Mouse (Mus musculus) v-Abl transformed pro-B cells (cell line): ENCODE measurements at regions not wholly inside any gene's neighbourhood (a gene's known extent, or its start where the extent isn't known, plus 50 kb on each side); places are given as distances from the start of the nearest gene placed in this dataset.

Experiments
- in situ Hi-C, 2 experiments: fragments of 400-800 bp; cut with MboI; formaldehyde crosslinking; loops; one replicate each; pipeline ENCODE4 v1.15.1; 2025; ENCODE audit not compliant: unreplicated experiment in 2 of 2

DNA sequence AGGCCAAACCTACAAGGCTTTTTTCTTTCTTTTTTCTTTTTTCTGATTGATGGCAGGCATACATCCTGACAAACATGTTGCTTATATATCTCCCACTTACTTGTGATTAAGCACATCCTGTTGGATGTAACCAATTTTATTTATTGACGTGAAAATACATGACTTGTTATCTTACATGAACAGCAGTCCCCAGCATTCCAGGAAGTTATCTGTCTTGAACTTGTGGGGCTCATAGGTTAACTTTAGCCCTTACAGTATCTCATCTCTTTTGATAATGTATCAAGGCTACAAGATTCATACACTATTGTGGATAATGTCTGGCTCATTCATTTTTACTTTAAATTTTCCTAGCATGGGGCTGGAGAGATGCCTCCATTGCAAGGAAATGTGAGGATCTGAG is 852.0 kb upstream of the Agtr1b start:
- in situ Hi-C loops = no loop called here

DNA sequence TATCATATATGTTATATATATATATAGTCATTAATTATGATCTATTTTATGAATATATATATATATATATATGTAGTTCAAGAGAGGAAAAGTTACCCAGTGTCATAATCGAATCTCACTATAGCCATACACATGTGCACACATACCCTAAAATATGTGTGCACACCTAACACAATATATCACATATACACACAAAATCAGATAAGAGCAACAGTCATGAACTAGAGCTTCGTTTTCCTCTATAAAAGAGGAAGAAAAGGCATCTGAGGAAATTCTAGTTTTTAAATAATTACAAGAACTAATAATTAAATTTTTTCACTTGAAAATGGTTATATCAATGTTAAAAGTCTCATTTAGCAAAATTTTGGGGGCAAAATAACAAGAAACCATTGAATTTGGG is 835.3 kb upstream of the Tbl1xr1 start:
- in situ Hi-C loops = no loop called here

DNA sequence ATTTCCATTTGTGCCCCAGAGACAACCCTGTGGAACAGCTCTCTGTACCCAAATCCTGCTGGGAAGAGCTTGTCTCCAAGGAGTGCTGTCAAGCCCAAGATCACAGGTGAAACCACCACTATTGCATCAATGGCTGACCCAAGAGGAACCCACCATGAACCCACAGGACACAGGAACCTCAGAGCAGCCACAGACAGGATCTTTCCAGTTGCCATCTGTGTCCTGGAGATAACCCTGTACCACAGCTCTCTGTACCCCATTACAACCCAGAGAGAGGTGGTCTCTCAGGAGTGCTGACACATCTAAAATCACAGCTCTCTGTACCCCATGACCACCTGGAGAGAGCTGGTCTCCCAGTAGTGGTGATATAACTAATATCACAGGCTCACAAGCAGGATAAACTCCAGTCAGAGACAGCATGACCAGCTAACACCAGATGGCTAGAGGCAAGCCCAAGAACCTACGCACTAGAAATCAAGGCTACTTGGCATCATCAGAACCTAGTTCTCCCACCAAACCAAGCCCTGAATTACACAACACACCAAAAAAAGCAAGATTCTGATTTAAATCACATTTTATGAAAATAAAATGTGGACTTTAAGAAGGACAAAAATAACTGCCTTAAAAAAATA is 820.2 kb upstream of the Tbl1xr1 start:
- in situ Hi-C loops = no loop called here

DNA sequence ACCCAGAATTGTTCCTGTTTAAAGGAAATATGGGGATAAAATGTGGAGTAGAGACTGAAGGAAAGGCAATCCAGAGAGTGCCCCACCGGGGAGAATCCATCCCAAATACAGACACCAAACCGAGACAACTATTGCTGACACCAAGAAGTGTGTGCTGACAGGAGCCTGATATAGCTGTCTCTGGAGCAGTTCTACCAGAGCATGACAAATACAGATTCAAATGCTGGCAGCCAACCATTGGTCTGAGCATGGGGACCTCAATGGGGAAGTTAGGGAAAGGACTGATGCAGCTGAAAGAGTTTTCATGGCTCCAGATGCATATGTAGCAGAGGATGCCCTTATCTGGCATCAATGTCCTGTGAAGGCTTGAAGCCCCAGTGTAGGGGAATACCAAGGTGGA is 813.1 kb upstream of the Tbl1xr1 start:
- in situ Hi-C loops = no loop called here

DNA sequence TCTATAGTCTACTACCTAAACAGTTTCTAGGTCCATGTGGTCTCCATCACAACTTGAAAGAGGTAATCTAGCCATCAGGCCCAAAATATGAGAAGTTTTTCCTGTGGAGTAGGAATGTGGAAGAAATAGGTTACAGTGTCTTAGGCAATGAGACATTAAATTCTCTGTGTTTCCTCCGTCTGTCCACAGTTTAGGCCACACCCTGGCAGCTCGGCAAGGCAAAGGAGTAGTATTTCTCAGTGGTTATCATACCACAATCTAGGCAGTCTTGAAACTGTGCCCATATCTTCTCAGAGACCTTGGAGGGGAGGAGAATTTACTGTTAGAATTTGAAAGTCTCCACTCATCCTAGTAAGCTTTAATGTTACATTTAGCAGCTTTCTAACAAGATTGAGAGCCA is 811.0 kb upstream of the Tbl1xr1 start:
- in situ Hi-C loops = no loop called here

DNA sequence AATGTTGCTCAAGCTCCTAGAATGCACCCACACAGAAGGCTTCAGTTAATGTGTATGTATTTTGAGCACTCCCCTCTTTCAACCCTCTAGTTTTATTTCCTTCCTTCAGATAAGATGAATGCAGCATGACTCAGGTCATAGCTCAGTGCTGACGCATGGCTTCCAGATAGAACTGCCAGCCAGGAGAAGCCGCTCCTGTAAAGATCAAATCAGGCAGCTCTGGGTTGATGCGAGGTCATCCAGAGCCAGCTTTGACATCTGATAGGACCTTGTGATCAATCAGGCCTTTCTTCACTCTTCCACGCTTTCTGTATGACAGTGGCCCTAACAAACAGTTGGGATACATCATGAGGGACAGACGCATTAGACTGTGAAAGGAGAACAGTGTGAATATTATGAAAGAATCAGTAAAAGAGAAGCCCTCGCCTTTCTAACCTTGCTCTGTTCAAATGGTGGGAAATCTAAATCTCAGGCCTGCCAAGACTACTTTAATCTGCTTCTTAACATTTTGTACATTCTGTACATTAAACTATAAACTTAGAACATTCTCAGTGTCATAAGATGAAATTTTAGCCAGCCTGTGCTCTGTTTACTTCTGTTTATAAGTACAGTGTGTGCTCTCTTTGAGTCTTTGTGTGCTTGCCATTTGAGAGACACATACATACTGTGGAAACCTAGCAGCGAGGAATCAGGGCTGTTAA is 807.9 kb upstream of the Tbl1xr1 start:
- in situ Hi-C loops = no loop called here

DNA sequence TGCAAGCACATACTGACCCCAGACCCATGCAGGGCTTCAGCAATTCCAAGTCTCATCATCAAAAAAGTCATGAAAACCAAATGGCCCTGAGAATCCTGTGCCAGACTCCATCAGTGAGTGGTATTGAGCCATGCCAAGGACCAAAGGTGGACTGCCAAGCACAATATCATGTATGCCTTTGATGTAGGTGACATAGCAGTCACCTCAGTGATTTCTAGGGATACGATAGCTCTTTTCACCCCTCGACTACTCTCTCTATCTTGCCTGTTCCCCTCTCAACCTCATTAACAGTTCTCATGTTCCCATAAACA is 807.4 kb upstream of the Tbl1xr1 start:
- in situ Hi-C loops = no loop called here

DNA sequence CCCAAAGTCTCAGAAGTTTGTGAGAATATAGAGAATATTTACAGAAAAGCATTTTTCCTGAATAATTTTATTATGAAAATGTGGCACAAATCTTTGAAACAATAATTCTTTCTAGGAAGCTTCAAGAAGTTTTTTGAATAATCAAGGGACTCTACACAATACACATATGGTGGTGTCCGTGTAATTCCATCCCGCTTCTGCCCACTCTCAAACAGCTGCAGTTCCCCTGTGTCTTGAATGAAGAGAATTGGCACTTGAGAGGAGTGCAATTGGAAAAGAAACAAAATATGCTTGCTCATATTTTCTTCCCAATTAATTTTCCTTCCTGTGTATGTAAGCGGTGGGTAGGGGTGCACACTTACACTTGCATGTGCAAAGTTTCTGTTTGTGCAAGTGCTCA is 805.7 kb upstream of the Tbl1xr1 start:
- in situ Hi-C loops = no loop called here

DNA sequence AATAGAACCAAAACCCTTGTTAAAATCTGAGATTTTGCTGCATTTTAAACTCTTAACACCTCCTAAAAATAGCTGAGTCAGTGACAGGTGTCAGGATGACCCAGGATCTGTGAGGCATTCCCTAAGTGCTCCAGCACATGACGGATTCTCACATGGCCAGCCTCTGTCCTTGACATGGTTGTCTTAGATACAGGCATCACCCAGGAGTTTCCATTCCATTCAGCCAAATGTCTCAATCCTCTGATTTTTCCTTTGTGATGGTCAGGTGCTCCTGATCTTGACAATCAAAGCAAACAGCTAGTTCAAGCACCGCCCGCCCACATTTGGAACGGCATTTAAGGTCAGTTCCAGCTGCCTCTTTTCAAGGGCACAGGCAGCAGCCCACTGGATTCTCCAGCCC is 804.2 kb upstream of the Tbl1xr1 start:
- in situ Hi-C loops = no loop called here

DNA sequence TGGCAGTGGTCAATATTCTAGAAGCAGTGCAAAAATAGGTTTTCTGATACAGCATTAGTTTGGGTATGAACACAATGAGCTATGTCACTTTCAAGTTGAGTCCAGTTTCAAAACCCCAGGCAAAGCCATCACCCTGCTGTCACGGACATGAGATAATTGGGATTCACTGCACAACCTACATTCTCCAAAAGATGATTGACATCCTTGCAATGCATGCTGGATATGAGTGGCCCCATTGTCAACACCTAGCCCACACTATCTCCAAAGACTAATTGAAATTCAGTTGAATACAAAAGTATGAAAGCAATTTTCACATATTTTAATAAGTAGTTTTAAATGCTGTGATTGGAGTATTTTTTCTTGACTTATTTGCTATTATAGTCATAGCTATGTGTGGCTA is 783.7 kb upstream of the Tbl1xr1 start:
- in situ Hi-C loops = no loop called here

DNA sequence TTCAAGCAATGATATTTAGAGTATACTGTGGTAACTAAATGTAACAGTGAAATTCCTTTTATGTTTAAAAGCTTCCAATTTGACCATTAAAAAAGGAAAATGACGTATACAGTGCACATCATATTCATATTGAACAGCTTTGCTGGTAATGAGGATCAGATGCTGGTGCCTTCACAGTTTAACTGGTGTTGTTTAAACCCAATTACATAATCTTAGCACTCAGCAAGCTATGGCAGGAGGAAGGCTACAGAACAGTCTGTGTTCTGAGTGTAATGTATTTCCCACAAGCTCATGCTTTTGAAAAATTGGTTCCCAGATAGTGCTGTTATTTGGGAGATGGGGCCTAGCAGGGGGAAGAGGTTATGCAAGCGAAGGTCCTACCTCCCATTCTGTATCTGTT is 783.1 kb upstream of the Tbl1xr1 start:
- in situ Hi-C loops = no loop called here

DNA sequence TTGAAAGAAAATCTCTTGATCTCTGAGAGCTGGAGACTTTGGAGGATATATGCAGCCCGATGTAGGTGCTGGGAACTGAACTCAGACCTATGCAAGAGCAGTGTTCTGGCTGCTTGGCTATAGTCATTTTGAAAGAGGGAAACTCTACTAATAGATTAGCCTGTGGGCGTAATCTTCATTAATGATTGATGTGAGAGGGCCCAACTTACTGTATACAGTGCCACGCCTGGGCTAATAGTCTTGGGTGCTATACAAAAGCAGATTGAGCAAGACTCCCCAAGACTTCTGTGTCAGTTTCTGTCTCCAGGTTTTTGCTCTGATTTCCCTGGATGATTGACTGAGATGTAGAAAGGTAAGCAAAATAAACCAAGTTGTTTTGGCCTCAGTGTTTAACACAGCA is 781.7 kb upstream of the Tbl1xr1 start:
- in situ Hi-C loops = no loop called here

DNA sequence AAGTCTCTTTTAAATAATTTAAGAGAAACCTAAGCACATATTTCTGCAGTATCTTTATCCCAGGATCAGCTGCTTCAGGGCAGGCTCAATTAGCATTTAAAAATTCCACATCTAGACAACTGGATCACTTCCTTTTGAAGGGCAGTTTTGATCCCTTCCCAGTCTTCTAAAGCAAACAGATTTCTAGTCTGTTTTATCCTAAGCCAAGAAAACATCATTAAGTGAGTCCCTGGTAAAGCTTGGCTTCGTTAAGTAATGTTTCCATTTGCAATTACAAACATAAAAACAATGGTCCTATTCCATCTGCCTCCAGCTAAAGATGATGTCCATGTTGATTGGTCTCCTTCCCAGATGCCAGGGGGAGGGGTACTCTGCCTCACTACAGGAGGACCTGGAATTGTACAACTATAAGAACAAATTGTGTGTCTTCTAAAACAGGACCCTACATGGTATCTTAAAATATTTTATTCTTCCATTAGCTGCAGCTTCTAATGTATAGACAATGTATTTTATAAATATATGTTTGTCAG is 779.8 kb upstream of the Tbl1xr1 start:
- in situ Hi-C loops = no loop called here

DNA sequence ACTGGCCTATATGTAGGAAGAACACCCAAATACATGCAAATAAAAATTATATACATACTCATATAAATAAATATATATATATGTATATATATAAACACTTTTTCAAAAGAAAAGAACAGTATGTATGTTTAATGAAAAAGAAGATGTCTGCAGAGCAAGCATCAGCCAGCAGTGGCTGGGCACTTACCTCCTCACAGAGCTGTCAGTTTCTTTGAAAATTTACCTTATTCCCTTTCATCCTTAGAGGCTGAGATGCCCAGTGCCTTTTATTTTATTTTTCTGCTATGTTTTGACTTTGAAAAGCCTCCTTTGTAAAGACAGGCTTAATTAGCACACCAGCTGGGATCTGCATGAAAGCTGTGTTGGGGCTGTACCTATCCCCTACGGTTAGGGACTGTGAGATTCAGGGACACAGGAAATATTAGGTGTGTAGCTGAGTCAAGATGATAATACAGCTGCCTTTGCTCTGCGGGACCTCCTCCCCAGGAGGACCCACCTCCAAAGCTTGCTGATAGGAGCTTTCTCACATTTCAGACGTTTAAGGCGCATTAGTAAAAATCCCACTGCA is 751.0 kb upstream of the Tbl1xr1 start:
- in situ Hi-C loops = no loop called here

DNA sequence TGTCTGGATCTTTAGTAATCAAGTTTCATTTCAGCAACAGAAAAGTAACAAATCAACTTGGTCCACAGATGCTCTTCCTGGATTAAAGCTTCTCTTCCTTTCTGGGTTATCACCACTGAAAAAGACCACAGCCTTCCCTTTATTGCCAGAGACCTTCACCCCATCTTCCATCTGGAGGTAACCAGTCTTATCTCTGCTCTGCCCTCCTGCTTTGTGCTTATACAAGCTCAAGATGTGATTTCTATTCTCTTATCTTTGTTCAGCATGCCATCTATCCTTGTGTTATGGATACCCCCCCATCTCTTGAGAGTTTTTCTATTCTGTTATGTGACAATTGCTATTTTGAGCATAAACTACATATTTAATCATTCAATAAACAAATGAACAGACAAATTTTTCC is 734.5 kb upstream of the Tbl1xr1 start:
- in situ Hi-C loops = no loop called here

DNA sequence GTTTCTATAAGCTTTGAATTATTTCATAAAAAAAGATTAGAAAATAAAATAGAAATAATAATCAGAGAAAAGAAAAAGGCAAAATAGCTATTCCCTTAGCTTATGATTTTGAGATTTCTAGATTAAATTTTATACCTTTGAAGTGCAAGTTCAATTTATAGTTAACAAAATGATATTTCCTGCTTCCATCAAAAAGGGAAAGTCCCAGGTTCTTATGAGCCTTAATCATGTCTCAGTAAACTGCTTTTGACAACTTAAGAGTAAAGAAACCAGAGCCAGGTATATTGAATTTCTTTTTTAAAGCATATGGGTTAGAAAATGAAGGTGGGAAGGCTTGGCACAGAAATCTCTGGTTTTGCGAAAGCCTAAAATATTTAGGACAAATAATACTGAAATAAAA is 733.4 kb upstream of the Tbl1xr1 start:
- in situ Hi-C loops = no loop called here

DNA sequence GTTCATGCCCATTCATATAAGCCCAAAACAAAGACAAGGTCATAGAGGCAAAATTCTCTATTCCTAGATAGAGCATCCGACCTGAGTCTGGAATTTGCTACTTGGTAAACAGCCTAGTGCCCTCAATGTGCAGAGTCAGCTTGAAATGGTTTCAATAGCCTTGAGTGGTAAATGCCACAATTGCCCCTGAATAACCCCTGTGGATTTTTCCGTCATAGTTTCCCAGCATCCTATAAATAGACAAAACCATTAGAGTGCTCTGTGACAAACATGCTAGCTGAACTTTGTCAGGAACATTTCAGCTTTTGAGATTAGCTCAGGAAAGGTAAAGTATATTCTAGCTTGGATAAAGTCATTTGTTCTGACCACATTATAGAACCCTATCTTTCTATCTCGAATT is 727.0 kb upstream of the Tbl1xr1 start:
- in situ Hi-C loops = no loop called here

DNA sequence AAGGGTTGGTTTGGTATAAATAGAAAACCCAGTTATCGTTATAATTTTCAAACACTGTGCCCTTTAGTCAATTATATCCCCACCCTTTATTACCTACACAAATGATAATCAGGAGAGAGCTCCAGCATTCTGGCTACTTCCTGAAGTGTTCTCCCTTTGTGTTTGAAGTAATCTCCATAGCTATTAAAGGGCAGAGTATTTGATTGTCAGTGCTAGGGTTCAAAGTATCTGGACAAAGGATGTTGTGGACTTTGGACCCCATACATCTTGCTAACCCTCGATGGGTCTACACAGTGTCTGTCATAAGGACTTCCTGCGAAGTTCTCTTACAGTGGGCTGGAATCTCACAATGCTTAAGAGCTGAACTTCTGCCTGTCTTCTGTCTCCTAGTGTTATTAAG is 720.3 kb upstream of the Tbl1xr1 start:
- in situ Hi-C loops = no loop called here

DNA sequence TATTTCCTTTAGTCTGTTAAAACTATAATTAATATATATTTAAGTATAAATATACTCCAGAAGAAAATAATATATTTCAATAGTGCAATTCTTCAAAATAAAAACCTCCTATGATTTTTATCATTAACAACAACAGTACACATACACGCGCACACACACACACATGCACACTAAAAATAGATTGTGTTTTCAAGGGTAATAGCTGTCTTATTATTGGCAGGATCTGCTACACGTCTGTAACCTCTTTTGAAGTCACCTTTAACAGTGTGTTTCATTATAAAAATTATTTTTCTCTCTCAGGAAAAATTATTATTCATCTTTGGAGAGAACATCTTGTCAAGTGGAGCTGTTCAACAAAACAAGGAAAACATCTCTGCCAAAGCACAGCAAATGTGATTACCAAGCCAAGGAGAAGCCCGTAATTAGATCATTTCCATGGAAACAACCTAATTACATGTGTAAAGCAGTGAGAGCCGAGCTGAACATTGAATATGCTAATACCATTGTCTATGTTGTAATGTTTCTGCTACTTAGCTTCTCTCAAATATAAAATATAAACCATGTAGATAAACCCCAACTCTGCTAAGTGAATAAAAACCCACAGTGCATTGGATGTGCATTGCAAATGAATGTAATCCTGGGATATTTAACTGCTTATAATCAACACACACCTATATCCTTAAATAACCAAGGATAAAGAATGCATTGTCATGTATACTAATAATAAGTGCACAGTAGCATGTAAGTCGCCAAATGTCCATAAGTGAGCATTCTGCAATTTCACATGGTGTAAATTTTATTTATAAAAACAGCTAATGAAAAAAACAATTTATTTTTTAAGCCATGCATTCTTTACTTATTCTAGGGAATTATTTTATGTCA is 719.4 kb upstream of the Tbl1xr1 start:
- in situ Hi-C loops = no loop called here

DNA sequence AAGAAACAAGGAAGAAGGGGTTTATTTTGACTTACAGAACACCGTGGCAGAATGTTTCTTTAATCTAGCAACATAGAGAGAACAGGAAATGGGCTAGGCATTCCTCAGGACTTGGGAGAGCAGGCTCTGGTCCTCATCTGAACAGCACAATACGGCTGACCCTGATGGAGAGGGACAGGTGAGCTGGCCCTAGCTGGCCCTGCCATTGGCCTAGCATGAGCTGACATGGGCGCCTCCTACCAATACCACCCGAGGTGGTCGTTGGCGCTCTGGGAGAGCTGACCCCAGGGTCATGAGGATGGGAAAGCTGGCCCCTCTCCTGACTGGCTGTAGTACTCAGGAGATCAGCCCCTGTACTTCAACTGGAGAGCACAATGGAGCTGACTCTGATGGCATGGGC is 718.4 kb upstream of the Tbl1xr1 start:
- in situ Hi-C loops = no loop called here

DNA sequence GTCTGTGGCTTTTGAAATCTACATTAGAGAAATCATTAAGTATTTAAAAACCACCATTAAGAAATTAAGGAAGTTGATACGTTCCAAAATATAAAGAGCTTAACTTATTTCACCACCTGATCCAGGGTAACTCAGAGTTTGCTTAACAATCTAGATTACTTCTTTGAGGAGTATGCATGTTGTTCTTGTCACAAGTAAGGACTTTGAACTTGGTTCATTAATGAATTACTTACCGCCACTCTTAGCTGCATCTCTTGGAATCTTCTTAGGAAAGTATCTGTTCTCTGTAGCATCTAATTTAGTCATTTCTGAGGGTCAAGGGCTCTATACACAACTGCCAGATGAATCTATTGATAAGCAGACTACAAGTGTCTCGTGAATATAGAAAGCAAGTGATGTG is 715.4 kb upstream of the Tbl1xr1 start:
- in situ Hi-C loops = no loop called here
